Mouse (Mus musculus): ENCODE results near the gene Gstt1. TPM values are rescaled to one million over a fixed set of nuclear protein-coding genes. Genes with fewer than 3 reads are reported as not detected.

The Gstt1 gene
- total RNA-seq, 1 experiment from 2014 or later: not detected

- ATAC-seq (ENCODE audit: extremely low read depth, insufficient number of reproducible peaks, low FRiP score, poor library complexity, severe bottlenecking): no peak
Observed at GRCm38 (mm10) chr10:75822443-75822842, 24.1 kb upstream of the Gstt1 start, which contains the start of gene Gstt4. Gstt4 (minus strand) TSS chr10:75822543.

GRCm38 (mm10) chr10:75819882-75820281, 21.5 kb upstream of the Gstt1 start:
- no peak for ATAC-seq (ENCODE audit: extremely low read depth, insufficient number of reproducible peaks, low FRiP score, poor library complexity, severe bottlenecking)

- ATAC-seq (ENCODE audit: extremely low read depth, insufficient number of reproducible peaks, low FRiP score, poor library complexity, severe bottlenecking): no peak
Observed at GRCm38 (mm10) chr10:75818641-75819040, 20.3 kb upstream of the Gstt1 start.

- ATAC-seq (ENCODE audit: extremely low read depth, insufficient number of reproducible peaks, low FRiP score, poor library complexity, severe bottlenecking): no peak
Observed at GRCm38 (mm10) chr10:75804217-75804616, 5.8 kb upstream of the Gstt1 start.

- ATAC-seq (ENCODE audit: extremely low read depth, insufficient number of reproducible peaks, low FRiP score, poor library complexity, severe bottlenecking): peak; percentile 49; the same call in 1 of the 2 replicates
Observed at GRCm38 (mm10) chr10:75797619-75798175, 687 bp downstream of the Gstt1 start.

GRCm38 (mm10) chr10:75796731-75797516, 1.5 kb downstream of the Gstt1 start:
- ATAC-seq (ENCODE audit: extremely low read depth, insufficient number of reproducible peaks, low FRiP score, poor library complexity, severe bottlenecking): no peak

GRCm38 (mm10) chr10:75794880-75795279, 3.5 kb downstream of the Gstt1 start:
- no peak for ATAC-seq (ENCODE audit: extremely low read depth, insufficient number of reproducible peaks, low FRiP score, poor library complexity, severe bottlenecking)

- ATAC-seq (ENCODE audit: extremely low read depth, insufficient number of reproducible peaks, low FRiP score, poor library complexity, severe bottlenecking): no peak
Observed at GRCm38 (mm10) chr10:75790773-75791172, 7.6 kb downstream of the Gstt1 start.

- no peak for ATAC-seq (ENCODE audit: extremely low read depth, insufficient number of reproducible peaks, low FRiP score, poor library complexity, severe bottlenecking)
Observed at GRCm38 (mm10) chr10:75789841-75790240, 8.5 kb downstream of the Gstt1 start.

- no peak for ATAC-seq (ENCODE audit: extremely low read depth, insufficient number of reproducible peaks, low FRiP score, poor library complexity, severe bottlenecking)
Observed at GRCm38 (mm10) chr10:75789081-75789735, 9.2 kb downstream of the Gstt1 start.

GRCm38 (mm10) chr10:75788277-75788676, 10.1 kb downstream of the Gstt1 start:
- no peak for ATAC-seq (ENCODE audit: extremely low read depth, insufficient number of reproducible peaks, low FRiP score, poor library complexity, severe bottlenecking)

GRCm38 (mm10) chr10:75785442-75785841, 12.9 kb downstream of the Gstt1 start:
- ATAC-seq (ENCODE audit: extremely low read depth, insufficient number of reproducible peaks, low FRiP score, poor library complexity, severe bottlenecking): no peak

GRCm38 (mm10) chr10:75780769-75781578, 17.4 kb downstream of the Gstt1 start, which contains the start of the genes Gm20441 and Gstt3:
Gm20441 (minus strand) TSS chr10:75780954.
Gstt3 (minus strand) TSS chr10:75781414.
- ATAC-seq (ENCODE audit: extremely low read depth, insufficient number of reproducible peaks, low FRiP score, poor library complexity, severe bottlenecking): no peak

- no peak for ATAC-seq (ENCODE audit: extremely low read depth, insufficient number of reproducible peaks, low FRiP score, poor library complexity, severe bottlenecking)
Observed at GRCm38 (mm10) chr10:75779206-75780174, 18.9 kb downstream of the Gstt1 start.

GRCm38 (mm10) chr10:75777885-75778284, 20.5 kb downstream of the Gstt1 start:
- no peak for ATAC-seq (ENCODE audit: extremely low read depth, insufficient number of reproducible peaks, low FRiP score, poor library complexity, severe bottlenecking)

- no peak for ATAC-seq (ENCODE audit: extremely low read depth, insufficient number of reproducible peaks, low FRiP score, poor library complexity, severe bottlenecking)
Observed at GRCm38 (mm10) chr10:75776562-75776961, 21.8 kb downstream of the Gstt1 start.

GRCm38 (mm10) chr10:75774587-75774986, 23.8 kb downstream of the Gstt1 start:
- ATAC-seq (ENCODE audit: extremely low read depth, insufficient number of reproducible peaks, low FRiP score, poor library complexity, severe bottlenecking): no peak

- ATAC-seq (ENCODE audit: extremely low read depth, insufficient number of reproducible peaks, low FRiP score, poor library complexity, severe bottlenecking): no peak
Observed at GRCm38 (mm10) chr10:75774102-75774501, 24.3 kb downstream of the Gstt1 start.
